14 mouse cellular contexts compared by ENCODE assay signal in genomic region chr15:99386796-99387195, GRCm38 (mm10).
"Had no signal": no experiment of that assay in that cellular context is flagged by ENCODE, and none has a peak within 500 bp of the region (broad histone marks: within the 10 kb centered on the region; RNA-seq: fewer than 3 reads in every experiment).

No protein-coding gene starts in this region.

- H3K4me1 ChIP-seq: neural tube, embryonic 12.5 days; stomach, embryonic 15.5 days had no signal

- H3K9me3 ChIP-seq: limb, embryonic 15.5 days; midbrain, embryonic 10.5 days; neural tube, embryonic 12.5 days; stomach, embryonic 15.5 days had no signal

- H3K36me3 ChIP-seq: limb, embryonic 15.5 days; midbrain, embryonic 10.5 days; neural tube, embryonic 12.5 days; stomach, embryonic 15.5 days had no signal

- DNase-seq: layer of hippocampus, adult 9-11 months; layer of hippocampus, postnatal 36 days; lung, embryonic 14.5 days; lung, postnatal 10 days; lung, postnatal 4 days; midbrain, embryonic 14.5 days; right cerebral cortex, postnatal 4 days; thymus, adult 2 months; thymus, postnatal 25 days had no signal

- H3K4me3 ChIP-seq: limb, embryonic 15.5 days; midbrain, embryonic 10.5 days; neural tube, embryonic 12.5 days; stomach, embryonic 15.5 days had no signal

- H3K9ac ChIP-seq: hindbrain, embryonic 14.5 days; limb, embryonic 15.5 days; lung, embryonic 14.5 days; neural tube, embryonic 12.5 days; stomach, embryonic 15.5 days had no signal

- H3K4me2 ChIP-seq: hindbrain, embryonic 14.5 days; limb, embryonic 15.5 days; lung, embryonic 14.5 days; neural tube, embryonic 12.5 days; stomach, embryonic 15.5 days had no signal

- H3K27me3 ChIP-seq: limb, embryonic 15.5 days; neural tube, embryonic 12.5 days; stomach, embryonic 15.5 days had no signal

- H3K27ac ChIP-seq: hindbrain, embryonic 14.5 days; limb, embryonic 15.5 days; midbrain, embryonic 10.5 days; neural tube, embryonic 12.5 days; stomach, embryonic 15.5 days had no signal
